Mouse (Mus musculus) T-cell, adult 2 months (primary cell): ENCODE results near the gene Tsc22d4.
A peak's percentile ranks its signal among the peaks of the same experiment; 100 is the strongest.

Source experiments
- DNase-seq: peaks from one replicate; pipeline ENCODE4 v3.0.0; 2022; ENCODE audit warnings: low spot score

Gene Tsc22d4

DNA sequence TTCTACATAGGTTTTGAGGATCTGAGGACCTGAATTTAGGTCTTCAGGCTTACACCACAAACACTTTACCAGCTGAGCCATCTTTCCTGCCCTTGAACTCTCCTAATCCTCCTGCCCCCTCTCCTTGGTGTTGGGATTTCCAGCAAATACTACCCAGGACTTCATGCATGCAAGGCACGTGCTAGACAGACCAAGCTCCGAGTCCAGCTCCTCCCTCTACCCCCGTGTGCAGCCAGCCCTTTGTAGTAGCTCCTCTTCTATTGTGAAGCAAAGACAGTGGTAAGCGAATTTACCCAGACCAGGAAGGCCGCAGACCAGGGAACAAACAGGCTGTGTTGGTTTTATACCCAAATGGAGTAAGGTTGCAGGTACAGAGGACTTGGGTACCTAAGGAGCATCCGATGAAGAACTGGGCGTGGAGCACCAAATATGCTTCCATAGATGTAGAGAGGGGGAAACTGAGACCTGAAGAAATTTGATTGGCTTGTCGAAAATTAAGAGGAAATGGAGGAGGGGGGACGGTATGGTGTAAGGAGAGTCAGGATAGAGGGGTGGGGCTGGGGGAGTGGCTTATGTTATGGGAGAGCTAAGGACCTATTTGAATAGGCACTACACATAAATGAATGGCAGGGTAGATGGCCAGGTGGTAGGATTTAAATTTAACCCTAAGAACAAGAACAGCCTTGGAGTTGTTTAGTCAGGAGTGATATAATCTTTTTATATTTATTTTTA lies 19.2 kb downstream of the Tsc22d4 start:
- no peak for DNase-seq

DNA sequence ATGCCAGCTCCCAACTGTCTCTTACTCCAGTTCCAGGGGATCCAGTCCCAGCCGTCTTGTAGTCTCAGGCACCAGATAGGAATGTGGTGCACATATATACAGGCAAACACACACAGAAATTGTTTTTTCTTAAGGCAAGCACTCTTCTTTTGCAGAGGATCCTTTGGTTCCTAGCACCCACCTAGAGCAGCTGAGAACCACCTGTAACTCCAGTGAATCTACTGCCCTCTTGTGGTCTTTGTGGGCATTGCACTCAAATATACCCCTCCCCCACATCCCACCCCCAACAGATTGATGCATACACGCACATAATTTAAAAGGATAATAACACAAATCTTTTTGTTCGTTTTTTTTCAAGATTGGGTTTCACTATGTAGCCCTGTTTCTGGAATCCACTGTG lies 20.7 kb downstream of the Tsc22d4 start:
- DNase-seq: peak; percentile 38

GRCm38 (mm10) chr5:137768475-137768874 lies 22.9 kb downstream of the Tsc22d4 start:
- DNase-seq: no peak

GRCm38 (mm10) chr5:137770709-137771108 lies 25.2 kb downstream of the Tsc22d4 start:
- DNase-seq: peak; percentile 52

DNA sequence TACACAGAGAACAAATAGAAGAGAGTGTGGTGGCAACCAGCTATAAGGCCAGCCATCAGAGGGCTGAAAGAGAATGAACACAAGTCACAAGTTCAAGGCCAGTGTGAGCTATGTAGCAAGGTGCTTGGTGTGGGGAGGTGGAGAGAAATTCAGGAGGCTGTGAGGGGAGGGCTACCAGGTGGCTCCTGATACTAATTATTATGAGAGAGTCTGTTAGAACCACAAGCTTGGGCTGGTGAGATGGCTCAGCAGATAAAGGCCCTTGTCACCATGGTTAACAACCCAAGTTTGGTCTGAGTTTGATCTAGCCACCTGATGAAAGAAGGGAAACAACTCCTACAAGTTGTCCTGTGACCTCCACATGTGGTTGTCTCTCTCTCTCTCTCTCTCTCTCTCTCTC lies 27.2 kb downstream of the Tsc22d4 start:
- DNase-seq: no peak

DNA sequence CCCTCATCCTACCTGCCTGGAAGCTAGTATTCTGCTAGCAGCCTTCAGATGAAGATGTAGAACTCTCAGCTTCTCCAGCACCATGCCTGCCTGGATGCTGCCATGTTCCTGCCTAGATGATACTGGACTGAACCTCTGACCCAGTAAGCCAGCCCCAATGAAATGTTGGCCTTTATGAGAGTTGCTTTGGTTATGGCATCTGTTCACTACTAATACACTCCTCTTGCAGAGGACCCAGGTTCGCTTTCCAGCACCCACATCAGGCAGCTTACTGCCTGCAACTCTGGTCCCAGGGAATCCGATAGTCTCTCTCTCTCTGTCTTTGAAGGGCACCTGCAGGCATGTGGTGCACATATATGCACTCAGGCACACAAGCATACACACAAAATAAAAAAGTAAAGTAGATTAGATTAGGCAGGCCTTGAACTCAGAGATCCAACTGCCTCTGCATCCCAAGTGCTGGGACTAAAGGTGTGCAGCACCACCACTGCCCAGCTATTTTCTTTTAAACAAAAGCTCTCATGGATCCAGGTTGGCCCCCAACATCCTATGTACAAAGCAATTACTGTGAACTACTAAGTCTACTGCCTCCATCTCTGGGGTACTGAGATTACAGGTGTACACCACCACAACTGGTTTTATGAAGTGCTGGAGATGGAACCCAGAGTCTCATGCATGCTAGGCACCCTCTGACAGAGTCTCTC lies 30.2 kb downstream of the Tsc22d4 start:
- no peak for DNase-seq

GRCm38 (mm10) chr5:137776408-137776918 lies 30.9 kb downstream of the Tsc22d4 start:
- DNase-seq: peak; percentile 33

DNA sequence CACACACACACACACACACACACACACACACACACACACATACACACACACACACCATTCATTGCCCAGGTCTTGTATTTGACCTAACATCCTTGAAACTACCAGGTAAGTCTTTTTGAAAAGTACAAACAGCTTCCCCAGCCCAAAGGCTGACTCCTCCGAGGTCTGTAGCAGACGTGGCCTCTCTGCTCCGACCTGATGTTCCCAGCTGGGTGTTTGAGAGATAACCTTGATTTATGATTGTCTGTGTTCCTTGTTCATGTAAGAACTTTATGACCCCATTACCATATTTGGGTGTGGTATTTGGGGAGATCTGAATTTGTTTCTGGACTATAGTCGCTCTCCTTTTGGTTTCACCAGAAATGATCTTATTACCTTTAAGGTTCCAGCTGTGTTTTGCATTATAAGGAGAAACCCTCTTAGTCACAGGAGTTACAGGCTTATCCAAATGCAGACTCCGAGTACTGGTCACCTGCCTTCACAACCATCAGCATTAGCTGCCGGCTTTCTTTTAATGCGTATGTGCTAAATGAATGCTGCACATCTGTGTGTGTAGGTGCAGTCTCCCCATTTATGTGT lies 31.8 kb downstream of the Tsc22d4 start:
- no peak for DNase-seq

DNA sequence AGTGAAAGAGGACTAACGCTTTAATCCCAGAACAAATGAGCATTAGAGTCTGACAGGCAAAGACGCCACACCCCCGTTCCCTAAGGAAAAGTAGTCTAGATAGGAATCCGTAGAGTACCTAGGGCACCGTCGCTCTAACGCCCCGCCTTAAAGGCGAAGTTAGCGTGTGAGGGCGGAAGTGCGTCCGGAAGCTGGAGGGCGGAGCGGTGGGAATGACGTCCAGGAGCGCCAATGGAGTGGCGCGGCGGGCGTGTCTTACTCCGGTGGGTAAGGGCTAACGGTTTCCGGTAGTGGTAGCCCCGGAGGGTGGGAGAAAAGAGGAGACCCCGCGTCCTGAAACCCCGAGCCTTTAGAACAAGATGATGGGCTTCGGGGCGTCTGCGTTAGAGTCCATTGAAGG lies 33.1 kb downstream of the Tsc22d4 start, which contains the start of gene Ppp1r35:
Gene Ppp1r35, plus strand, starts transcription at position 215 of the 400 bp plus-strand sequence.
- DNase-seq: peak; percentile 92

GRCm38 (mm10) chr5:137779053-137779933 lies 33.8 kb downstream of the Tsc22d4 start:
- DNase-seq: peak; percentile 24

GRCm38 (mm10) chr5:137781661-137782060 lies 36.1 kb downstream of the Tsc22d4 start:
- DNase-seq: no peak

- no peak for DNase-seq
Measured at GRCm38 (mm10) chr5:137782776-137783522, 37.4 kb downstream of the Tsc22d4 start.

GRCm38 (mm10) chr5:137783901-137784540 lies 38.5 kb downstream of the Tsc22d4 start:
- DNase-seq: no peak

DNA sequence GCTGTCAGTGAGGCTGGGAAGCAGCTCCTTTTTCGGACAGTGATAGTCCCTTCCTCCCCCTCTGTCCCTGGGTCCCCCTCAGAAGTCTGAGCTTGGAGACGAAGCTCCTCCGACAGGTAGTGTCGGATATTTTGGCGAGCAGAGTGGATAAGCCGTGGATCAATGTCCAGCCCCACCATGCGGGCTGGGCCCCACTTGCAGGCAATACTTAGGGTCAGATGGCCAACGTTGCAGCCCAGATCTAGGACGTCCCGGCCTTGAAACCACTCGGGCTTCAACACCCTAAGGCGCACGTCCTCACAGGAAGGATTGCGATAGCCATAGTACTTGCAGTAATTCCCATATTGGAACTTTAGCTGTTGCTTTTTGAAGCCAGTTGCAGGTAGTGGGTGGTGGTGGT lies 39.0 kb downstream of the Tsc22d4 start:
- DNase-seq: no peak

GRCm38 (mm10) chr5:137785164-137786031 lies 39.9 kb downstream of the Tsc22d4 start:
- no peak for DNase-seq

GRCm38 (mm10) chr5:137786109-137786942 lies 40.8 kb downstream of the Tsc22d4 start:
- peak; percentile 99 for DNase-seq

GRCm38 (mm10) chr5:137787151-137787928 lies 41.8 kb downstream of the Tsc22d4 start, which contains the start of the genes Mepce and Zcwpw1:
Gene Mepce (minus strand): TSS chr5:137787655.
Gene Zcwpw1 (plus strand): TSS chr5:137787798.
- DNase-seq: peak; percentile 95

GRCm38 (mm10) chr5:137788171-137788570 lies 42.6 kb downstream of the Tsc22d4 start:
- no peak for DNase-seq
